Mouse (Mus musculus) lung, embryonic 16.5 days (tissue): ENCODE data around the gene Btbd10. TPM values are rescaled to one million over a fixed set of nuclear protein-coding genes. Genes with fewer than 3 reads are reported as not detected.

Experiments
- ATAC-seq: fragments of 200-750 bp; cut with Nextera tagmentation; 2 replicates; pipeline ENCODE4 v1.8.0; 2017; ENCODE audit warnings: low read depth, mild to moderate bottlenecking, moderate library complexity
- H3K27ac ChIP-seq: fragments of 300-500 bp; sonication (generic); 2 replicates; pipeline ENCODE4 v1.5.1; 2014; ENCODE audit warnings: mild to moderate bottlenecking, control low read depth, low read length
- H3K27me3 ChIP-seq: fragments of 300-500 bp; sonication (generic); 2 replicates; pipeline ENCODE4 v1.6.1; 2014; ENCODE audit warnings: low read depth, low read length, mixed read lengths; ENCODE audit not compliant: control insufficient read depth, insufficient read depth
- H3K36me3 ChIP-seq: fragments of 300-500 bp; sonication (generic); 2 replicates; pipeline ENCODE4 v1.6.1; 2014; ENCODE audit warnings: low read length; ENCODE audit not compliant: control insufficient read depth, insufficient read depth
- H3K4me1 ChIP-seq: fragments of 300-500 bp; sonication (generic); replicated peaks from 2 replicates; pipeline ENCODE4 v1.6.1; 2014; ENCODE audit warnings: low read length, mixed read lengths; ENCODE audit not compliant: control insufficient read depth, insufficient read depth
- H3K4me2 ChIP-seq: fragments of 300-500 bp; sonication (generic); 2 replicates; pipeline ENCODE4 v1.6.1; 2014; ENCODE audit warnings: low read depth, low read length, control low read depth
- H3K4me3 ChIP-seq: fragments of 300-500 bp; sonication (generic); 2 replicates; pipeline ENCODE4 v1.5.1; 2014; ENCODE audit warnings: mild to moderate bottlenecking, low read length, control low read depth
- H3K9ac ChIP-seq: fragments of 300-500 bp; sonication (generic); 2 replicates; pipeline ENCODE4 v1.6.1; 2014; ENCODE audit warnings: low read length, control low read depth
- H3K9me3 ChIP-seq: fragments of 300-500 bp; sonication (generic); 2 replicates; pipeline ENCODE4 v1.6.1; 2016; ENCODE audit warnings: low read length; ENCODE audit not compliant: control insufficient read depth
- WGBS: fragments of 180-500 bp; shearing (Covaris S2); extraction: QIAGEN DNeasy Blood & Tissue Kit; methylation state at CpG from one replicate; pipeline ENCODE4 v1.1.7; 2014; 5-methylcytosine and 5-hydroxymethylcytosine counted together
- polyA plus RNA-seq: library from polyadenylated mRNA; unstranded; fragments of >200 nt; fragmentation: Nextera tagmentation; extraction: Ambion mirVana; gene quantifications from 2 replicates; pipeline ENCODE4 v1.2.1, GENCODE M21; 2015

Gene Btbd10
- polyA plus RNA-seq: 23.0 and 24.8 TPM in 2 replicates

DNA sequence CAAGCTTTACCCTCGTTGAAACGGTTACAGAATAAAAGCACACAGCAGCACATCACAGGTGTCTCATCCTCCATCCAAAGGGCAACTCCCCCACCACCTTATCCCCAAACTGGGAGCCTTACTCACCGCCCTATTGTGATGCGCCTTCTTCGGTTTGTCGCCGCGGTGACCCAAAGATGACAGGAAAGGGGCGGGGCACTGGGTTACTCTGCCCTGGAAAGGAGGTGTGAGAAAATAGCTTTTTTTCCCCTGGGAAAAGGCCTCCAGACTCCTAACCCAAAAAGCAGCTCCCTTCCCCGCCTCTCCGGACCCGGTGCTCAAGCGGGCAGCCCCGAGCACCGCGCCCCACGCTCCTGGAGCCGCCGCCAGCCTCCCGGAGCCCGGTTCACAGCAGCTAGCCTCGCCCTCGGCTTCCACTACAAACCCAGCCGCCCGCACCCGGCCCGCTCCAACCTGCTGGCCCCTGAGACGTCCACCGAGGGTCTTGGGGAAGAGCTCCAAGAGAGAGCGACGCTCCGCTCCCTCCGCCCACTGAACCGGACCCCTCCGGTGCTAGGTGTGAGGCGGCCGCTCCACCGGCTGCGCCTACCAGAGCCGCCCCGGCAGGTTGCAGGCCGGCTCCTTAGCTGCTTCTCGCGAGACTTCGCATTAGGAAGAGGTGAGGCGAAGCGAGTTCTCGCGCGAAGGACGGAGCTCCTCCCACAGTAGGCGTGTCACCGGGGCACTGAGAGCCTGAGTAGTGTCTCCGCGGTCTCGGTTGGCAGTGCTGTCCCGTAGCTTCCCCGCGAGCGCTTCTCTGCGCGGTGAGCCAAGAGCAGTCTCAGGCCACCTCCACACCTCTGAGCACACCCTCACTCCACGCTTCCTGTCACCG lies at the start of gene Btbd10:
Gene Btbd10, minus strand, starts transcription at position 647 of the 874 bp plus-strand sequence.
- Histone ChIP-seq H3K27ac (peak within 1 kb of the TSS; percentile 81), H3K4me2 (peak within 1 kb of the TSS; percentile 96), H3K27me3 (no peaks in the 10 kb centered on the region), H3K4me3 (peak within 1 kb of the TSS; percentile 86), H3K9me3 (no peaks in the 10 kb centered on the region), H3K9ac (peak within 1 kb of the TSS; percentile 87), H3K36me3 (no peaks in the 10 kb centered on the region), H3K4me1 (peaks cover 8% of the 10 kb centered on the region; the same call in 1 of the 2 replicates)
- ATAC-seq: peak; percentile 100
- under 1% methylated on average over 61 of the region's 64 CpGs for WGBS

DNA sequence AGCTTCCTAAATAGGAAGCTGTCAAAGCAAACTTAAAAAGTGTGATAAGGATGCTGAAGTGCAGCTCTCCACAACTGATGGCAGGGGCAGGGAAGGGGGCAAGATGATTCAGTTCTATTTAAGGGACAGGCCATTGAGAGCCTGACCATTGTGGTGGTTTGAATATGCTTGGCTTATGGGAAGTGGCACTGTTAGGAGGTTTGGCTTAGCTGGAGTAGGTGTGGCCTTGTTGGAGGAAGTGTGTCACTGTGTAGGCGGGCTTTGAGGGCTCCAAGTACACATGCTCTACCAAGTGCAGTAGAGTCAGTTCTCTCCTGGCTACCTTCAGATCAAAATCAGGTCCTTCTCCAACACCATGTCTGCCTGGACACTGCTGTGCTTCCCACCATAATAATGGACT lies 47.3 kb upstream of the Btbd10 start:
- no peak overlapping the region for H3K4me2 ChIP-seq
- 89% methylated on average over 1 of the region's 1 CpGs for WGBS

GRCm38 (mm10) chr7:113415256-113415655 lies 46.1 kb upstream of the Btbd10 start:
- Histone ChIP-seq H3K36me3 (no peaks in the 10 kb centered on the region), H3K27ac (no peak overlapping the region), H3K4me3 (no peak overlapping the region), H3K4me1 (no peaks in the 10 kb centered on the region; the same call in 1 of the 2 replicates), H3K4me2 (no peak overlapping the region), H3K9ac (no peak overlapping the region), H3K9me3 (no peaks in the 10 kb centered on the region), H3K27me3 (no peaks in the 10 kb centered on the region)
- ATAC-seq: no peak
- WGBS: 80% methylated on average over 3 of the region's 3 CpGs

More for the DNA sequence above, 47.3 kb upstream of the Btbd10 start:
- Histone ChIP-seq H3K9ac (no peak overlapping the region), H3K4me1 (no peaks in the 10 kb centered on the region; the same call in 1 of the 2 replicates), H3K27me3 (no peaks in the 10 kb centered on the region), H3K4me3 (no peak overlapping the region), H3K9me3 (no peaks in the 10 kb centered on the region), H3K36me3 (no peaks in the 10 kb centered on the region), H3K27ac (no peak overlapping the region)
- no peak for ATAC-seq

GRCm38 (mm10) chr7:113408712-113409111 lies 39.5 kb upstream of the Btbd10 start:
- Histone ChIP-seq H3K4me1 (no peaks in the 10 kb centered on the region), H3K9ac (no peak overlapping the region), H3K4me3 (no peak overlapping the region), H3K4me2 (no peak overlapping the region), H3K9me3 (no peaks in the 10 kb centered on the region), H3K27ac (no peak overlapping the region), H3K27me3 (no peaks in the 10 kb centered on the region), H3K36me3 (no peaks in the 10 kb centered on the region)
- WGBS: 49% methylated on average over 5 of the region's 5 CpGs
- ATAC-seq: no peak

DNA sequence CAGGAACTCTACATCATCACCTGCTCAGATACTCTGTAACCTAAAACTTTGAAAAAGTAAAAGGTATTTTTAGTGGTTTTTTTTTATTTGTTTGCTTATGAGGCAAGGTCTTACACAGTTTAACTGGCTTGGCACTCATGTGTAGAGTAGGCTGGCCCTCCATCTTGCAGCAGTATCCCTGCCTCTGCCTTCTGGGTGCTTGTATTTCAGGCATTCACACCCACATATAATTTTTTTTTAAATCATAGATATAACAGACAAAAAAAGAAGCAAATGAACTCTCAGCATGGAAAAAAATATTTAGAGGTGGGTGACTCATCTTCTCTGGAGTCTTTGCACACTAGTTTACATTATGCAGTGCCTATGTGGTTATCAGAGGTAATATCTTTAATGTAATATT lies 28.9 kb upstream of the Btbd10 start:
- H3K4me3 ChIP-seq: no peak overlapping the region
- H3K9ac ChIP-seq: no peak overlapping the region
- H3K27me3 ChIP-seq: no peaks in the 10 kb centered on the region
- no peaks in the 10 kb centered on the region for H3K36me3 ChIP-seq
- H3K27ac ChIP-seq: no peak overlapping the region
- H3K9me3 ChIP-seq: no peaks in the 10 kb centered on the region
- ATAC-seq: no peak
- no peaks in the 10 kb centered on the region for H3K4me1 ChIP-seq
- H3K4me2 ChIP-seq: no peak overlapping the region

DNA sequence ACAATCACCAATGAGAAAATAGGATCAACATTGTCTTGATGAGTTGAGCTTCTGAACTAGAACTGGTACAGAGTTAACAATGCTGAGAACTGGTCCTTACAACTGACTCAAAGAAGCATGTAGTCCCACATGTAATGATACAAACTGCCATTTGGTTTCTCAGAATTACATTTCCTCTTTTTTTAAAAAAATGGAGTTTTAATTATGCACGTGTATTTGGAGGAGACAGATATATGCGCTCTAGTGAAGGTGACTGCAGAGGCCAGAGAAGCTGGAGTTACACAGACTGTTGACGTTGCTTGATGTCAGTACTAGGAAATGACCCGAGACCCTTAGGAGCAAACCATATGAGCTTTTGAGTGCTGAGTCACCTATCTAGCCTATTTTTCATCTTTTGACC lies 27.5 kb upstream of the Btbd10 start:
- no peaks in the 10 kb centered on the region for H3K4me1 ChIP-seq
- no peak for ATAC-seq

GRCm38 (mm10) chr7:113391619-113392018 lies 22.4 kb upstream of the Btbd10 start:
- H3K36me3 ChIP-seq: no peaks in the 10 kb centered on the region
- H3K9me3 ChIP-seq: no peaks in the 10 kb centered on the region
- H3K9ac ChIP-seq: no peak overlapping the region
- 60% methylated on average over 2 of the region's 2 CpGs for WGBS
- no peak overlapping the region for H3K4me2 ChIP-seq
- H3K27ac ChIP-seq: no peak overlapping the region
- no peak overlapping the region for H3K4me3 ChIP-seq
- ATAC-seq: no peak
- no peaks in the 10 kb centered on the region for H3K4me1 ChIP-seq
- H3K27me3 ChIP-seq: no peaks in the 10 kb centered on the region

More for the DNA sequence above, 27.5 kb upstream of the Btbd10 start:
- Histone ChIP-seq H3K4me3 (no peak overlapping the region), H3K4me2 (no peak overlapping the region), H3K9me3 (no peaks in the 10 kb centered on the region), H3K27ac (no peak overlapping the region), H3K27me3 (no peaks in the 10 kb centered on the region), H3K36me3 (no peaks in the 10 kb centered on the region), H3K9ac (no peak overlapping the region)
- WGBS: 86% methylated on average over 4 of the region's 4 CpGs

DNA sequence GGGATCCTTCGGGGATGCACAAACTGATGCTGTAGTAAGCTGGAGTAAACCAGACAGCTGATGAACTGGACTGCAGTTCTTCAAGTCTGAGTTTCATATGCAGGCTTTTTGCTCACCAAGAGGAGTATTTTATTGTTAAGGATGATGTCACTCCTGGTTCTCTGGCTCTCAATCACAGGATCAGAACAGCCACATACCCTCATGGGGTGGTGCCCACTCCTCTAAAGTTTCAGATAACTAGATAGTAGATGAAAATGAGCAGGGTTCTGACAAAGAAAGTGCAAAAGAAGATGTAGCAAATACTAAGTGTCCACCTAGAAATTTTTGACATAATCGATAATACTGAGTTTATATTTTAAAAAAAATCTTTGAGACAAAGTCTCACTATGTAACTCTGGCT lies 19.3 kb upstream of the Btbd10 start, which contains the start of gene Pth:
Gene Pth, minus strand, starts transcription at position 101 of the 400 bp plus-strand sequence.
- Histone ChIP-seq H3K4me2 (no peak within 1 kb of the TSS), H3K4me3 (no peak within 1 kb of the TSS), H3K36me3 (no peaks in the 10 kb centered on the region), H3K27ac (no peak within 1 kb of the TSS), H3K9me3 (no peaks in the 10 kb centered on the region), H3K9ac (no peak within 1 kb of the TSS), H3K27me3 (no peaks in the 10 kb centered on the region), H3K4me1 (no peaks in the 10 kb centered on the region)
- ATAC-seq: no peak
- WGBS: 84% methylated on average over 2 of the region's 2 CpGs

GRCm38 (mm10) chr7:113377875-113378658 lies 8.9 kb upstream of the Btbd10 start:
- ATAC-seq: peak; percentile 94
- no peak overlapping the region for H3K9ac ChIP-seq
- no peaks in the 10 kb centered on the region for H3K36me3 ChIP-seq
- H3K9me3 ChIP-seq: no peaks in the 10 kb centered on the region
- no peak overlapping the region for H3K4me3 ChIP-seq
- H3K4me1 ChIP-seq: peaks cover 2% of the 10 kb centered on the region; the same call in 1 of the 2 replicates
- H3K27ac ChIP-seq: no peak overlapping the region
- peak overlapping the region; percentile 1; the same call in 1 of the 2 replicates for H3K4me2 ChIP-seq
- 16% methylated on average over 7 of the region's 7 CpGs for WGBS
- no peaks in the 10 kb centered on the region for H3K27me3 ChIP-seq
